Mouse (Mus musculus) lung, postnatal 0 days (tissue): Measurements from ENCODE around the gene Trappc6b.
"Not testable (repeated sequence)": the region's sequence is repeated elsewhere in the genome, so short reads cannot be mapped to it uniquely, and the experiment has no call there.

ENCODE experiments used
- CTCF ChIP-seq: IDR thresholded peaks from 2 replicates; pipeline ENCODE4 v1.5.1; 2016; ENCODE audit warnings: antibody characterized with exemption, mild to moderate bottlenecking
- EP300 ChIP-seq: IDR thresholded peaks from 2 replicates; pipeline ENCODE4 v1.6.1; 2016; ENCODE audit warnings: antibody characterized with exemption, mild to moderate bottlenecking, control low read depth

GRCm38 (mm10) chr12:59058242-59058641, 3.0 kb downstream of the Trappc6b start:
- TF ChIP-seq CTCF, EP300: not testable (repeated sequence)
